Mouse (Mus musculus): Measurements from ENCODE around the gene Pde4d.

Pde4d gene

GRCm38 (mm10) chr13:109761081-109761480 lies 1311.3 kb downstream of the Pde4d start:
- in situ Hi-C loops (cut with MboI; ENCODE audit: unreplicated experiment in 2 of 2): no loop called here

DNA sequence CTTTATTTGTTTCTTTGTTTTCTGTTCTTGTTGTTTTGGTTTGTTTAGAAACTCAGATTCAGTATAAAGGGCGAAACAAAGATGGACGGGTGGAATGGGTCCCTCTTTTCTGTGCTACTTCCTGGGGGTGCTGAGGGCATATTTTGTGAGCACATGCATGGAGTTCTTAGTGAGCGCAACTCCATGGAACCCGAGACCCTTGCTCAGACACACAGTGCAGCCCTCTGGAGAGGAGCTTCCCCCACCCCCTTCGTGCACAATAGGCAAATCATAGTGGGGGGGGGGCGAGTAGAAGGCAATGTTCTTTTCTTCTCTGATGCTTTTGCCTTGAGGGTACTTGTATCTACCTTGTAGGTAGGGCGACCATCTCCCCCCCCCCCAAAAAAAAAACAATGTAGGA lies 1325.0 kb downstream of the Pde4d start:
- in situ Hi-C loops (cut with MboI; ENCODE audit: unreplicated experiment in 2 of 2): loop anchor here (5.0 to 25.0 kb wide), 5 partner anchors 133 to 1587 kb away; partner anchors contain the start of gene Gapt (in 1 of the 2)

- in situ Hi-C loops (cut with MboI; ENCODE audit: unreplicated experiment in 2 of 2): loop anchor here (5.0 to 25.0 kb wide), 5 partner anchors 132 to 1588 kb away; partner anchors contain the start of gene Gapt (in 1 of the 2)
These were observed 1325.4 kb downstream of the Pde4d start for GRCm38 (mm10) chr13:109775197-109775596.

- in situ Hi-C loops (cut with MboI; ENCODE audit: unreplicated experiment in 2 of 2): loop anchor here (5.0 to 25.0 kb wide), 5 partner anchors 131 to 1589 kb away; partner anchors contain the start of gene Gapt (in 1 of the 2)
These were observed 1326.4 kb downstream of the Pde4d start for GRCm38 (mm10) chr13:109776116-109776515.

DNA sequence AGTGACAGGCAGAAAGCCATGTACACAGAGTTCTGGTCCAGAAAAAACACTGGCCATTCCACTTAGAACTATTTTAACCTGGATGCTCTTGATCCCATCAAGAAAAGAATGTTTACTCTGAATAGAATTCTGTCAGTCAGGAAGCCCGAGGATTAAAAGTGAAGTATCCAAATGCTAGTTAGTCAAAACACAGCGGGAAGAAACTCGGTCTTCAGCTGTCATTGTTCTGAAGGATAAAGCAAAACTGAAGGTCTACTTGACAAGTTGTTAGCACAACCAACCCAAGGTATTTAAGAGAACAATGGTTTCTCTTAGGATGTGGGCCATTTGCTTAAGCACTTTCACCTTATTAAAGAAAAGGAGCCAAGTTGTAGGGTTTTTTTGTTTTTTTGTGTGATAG lies 1327.2 kb downstream of the Pde4d start:
- in situ Hi-C loops (cut with MboI; ENCODE audit: unreplicated experiment in 2 of 2): loop anchor here (5.0 to 25.0 kb wide), 5 partner anchors 130 to 1590 kb away; partner anchors contain the start of gene Gapt (in 1 of the 2)

- in situ Hi-C loops (cut with MboI; ENCODE audit: unreplicated experiment in 2 of 2): loop anchor here (5.0 to 25.0 kb wide), 5 partner anchors 130 to 1590 kb away; partner anchors contain the start of gene Gapt (in 1 of the 2)
These were observed 1327.7 kb downstream of the Pde4d start for GRCm38 (mm10) chr13:109777441-109777840.

- in situ Hi-C loops (cut with MboI; ENCODE audit: unreplicated experiment in 2 of 2): loop anchor here (5.0 to 25.0 kb wide), 5 partner anchors 129 to 1591 kb away; partner anchors contain the start of gene Gapt (in 1 of the 2)
These were observed 1328.6 kb downstream of the Pde4d start for GRCm38 (mm10) chr13:109778297-109778835.

- in situ Hi-C loops (cut with MboI; ENCODE audit: unreplicated experiment in 2 of 2): loop anchor here (5.0 to 25.0 kb wide), 3 partner anchors 36 to 1594 kb away; partner anchors contain the start of gene Gapt (in 1 of the 2)
These were observed 1331.7 kb downstream of the Pde4d start for GRCm38 (mm10) chr13:109781466-109781865.

GRCm38 (mm10) chr13:109788604-109789003 lies 1338.9 kb downstream of the Pde4d start:
- in situ Hi-C loops (cut with MboI; ENCODE audit: unreplicated experiment in 2 of 2): loop anchor here (25.0 kb wide), 2 partner anchors 574 to 1601 kb away; partner anchors contain the start of gene Gapt (in 1 of the 2)

- in situ Hi-C loops (cut with MboI; ENCODE audit: unreplicated experiment in 2 of 2): loop anchor here (25.0 kb wide), 2 partner anchors 573 to 1602 kb away; partner anchors contain the start of gene Gapt (in 1 of the 2)
These were observed 1339.4 kb downstream of the Pde4d start for GRCm38 (mm10) chr13:109789151-109789550.

DNA sequence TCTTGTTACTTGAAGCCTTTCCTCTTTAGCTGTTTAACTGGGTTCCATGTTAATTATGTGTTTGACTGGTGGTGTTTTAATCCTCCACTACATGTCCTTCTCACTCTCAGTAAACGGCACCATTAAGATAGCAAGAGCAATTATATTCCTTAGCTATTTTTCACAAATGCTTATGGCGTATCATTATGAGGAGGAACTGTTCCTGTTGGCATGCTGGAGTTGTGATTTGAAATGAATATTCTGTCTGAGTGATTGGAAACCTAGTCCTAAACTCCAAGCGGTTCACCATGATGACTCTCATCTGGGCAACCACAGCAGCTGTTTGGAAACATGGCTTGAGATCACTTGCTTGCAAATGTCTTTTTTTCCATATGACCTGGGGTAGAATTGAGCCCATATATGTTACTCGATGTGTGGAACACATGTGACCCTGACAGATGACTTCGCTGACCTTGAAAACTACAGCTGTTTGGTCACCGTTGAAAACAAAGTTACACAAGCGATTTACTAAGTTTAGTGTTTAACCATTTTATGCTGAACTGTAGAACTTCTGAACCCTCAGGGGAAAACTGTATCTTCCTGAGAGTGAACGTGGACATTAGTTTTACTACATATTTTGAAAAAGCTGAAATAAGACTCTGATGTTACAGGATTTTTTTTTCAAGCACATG lies 1340.4 kb downstream of the Pde4d start:
- in situ Hi-C loops (cut with MboI; ENCODE audit: unreplicated experiment in 2 of 2): loop anchor here (25.0 kb wide), 2 partner anchors 572 to 1603 kb away; partner anchors contain the start of gene Gapt (in 1 of the 2)

- in situ Hi-C loops (cut with MboI; ENCODE audit: unreplicated experiment in 2 of 2): loop anchor here (25.0 kb wide), 2 partner anchors 568 to 1607 kb away; partner anchors contain the start of gene Gapt (in 1 of the 2)
These were observed 1344.2 kb downstream of the Pde4d start for GRCm38 (mm10) chr13:109793918-109794317.

DNA sequence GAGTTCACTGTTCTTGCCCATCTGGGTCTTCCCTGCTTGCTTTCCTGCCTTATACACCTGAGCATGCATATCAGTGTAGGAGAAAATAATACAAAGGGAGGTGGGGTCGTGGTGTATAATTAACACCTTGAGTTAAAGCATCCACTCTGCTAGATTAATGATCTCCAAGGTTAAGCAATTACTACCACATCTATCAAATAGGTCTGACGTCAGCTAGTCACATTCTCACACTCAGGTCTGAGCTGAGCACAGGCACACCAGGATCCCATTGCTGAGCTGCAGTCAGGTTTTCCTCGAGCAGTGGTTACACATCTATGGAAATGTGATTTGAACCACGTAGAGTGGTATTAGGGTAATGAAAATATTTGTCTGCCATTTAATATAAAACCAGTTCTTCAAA lies 1348.9 kb downstream of the Pde4d start:
- in situ Hi-C loops (cut with MboI; ENCODE audit: unreplicated experiment in 2 of 2): loop anchor here (25.0 kb wide), 2 partner anchors 564 to 1611 kb away; partner anchors contain the start of gene Gapt (in 1 of the 2)

- in situ Hi-C loops (cut with MboI; ENCODE audit: unreplicated experiment in 2 of 2): no loop called here
These were observed 1352.5 kb downstream of the Pde4d start for GRCm38 (mm10) chr13:109802201-109802600.

- in situ Hi-C loops (cut with MboI; ENCODE audit: unreplicated experiment in 2 of 2): no loop called here
These were observed 1356.6 kb downstream of the Pde4d start for GRCm38 (mm10) chr13:109806193-109806966.

DNA sequence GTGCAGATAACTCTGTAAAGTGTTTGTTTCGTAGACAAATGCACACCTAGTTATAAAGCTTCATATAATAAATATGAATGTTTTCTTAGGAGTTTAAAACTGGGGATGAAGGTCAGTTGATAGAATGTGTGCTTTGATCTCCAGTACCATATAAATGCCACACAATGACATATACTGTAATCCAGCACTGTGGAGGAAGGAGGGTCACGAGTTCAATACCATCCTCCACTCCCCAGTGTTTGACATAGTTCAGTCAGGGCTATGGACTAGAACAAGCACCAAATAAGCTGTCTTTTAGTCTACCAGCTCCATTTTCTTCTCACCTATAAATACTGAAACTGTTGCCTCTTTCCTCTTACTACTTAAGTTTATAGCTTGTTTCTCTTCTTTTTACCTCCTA lies 1357.3 kb downstream of the Pde4d start:
- in situ Hi-C loops (cut with MboI; ENCODE audit: unreplicated experiment in 2 of 2): no loop called here

GRCm38 (mm10) chr13:109807446-109807845 lies 1357.7 kb downstream of the Pde4d start:
- in situ Hi-C loops (cut with MboI; ENCODE audit: unreplicated experiment in 2 of 2): no loop called here

- in situ Hi-C loops (cut with MboI; ENCODE audit: unreplicated experiment in 2 of 2): no loop called here
These were observed 1358.3 kb downstream of the Pde4d start for GRCm38 (mm10) chr13:109808039-109808438.

DNA sequence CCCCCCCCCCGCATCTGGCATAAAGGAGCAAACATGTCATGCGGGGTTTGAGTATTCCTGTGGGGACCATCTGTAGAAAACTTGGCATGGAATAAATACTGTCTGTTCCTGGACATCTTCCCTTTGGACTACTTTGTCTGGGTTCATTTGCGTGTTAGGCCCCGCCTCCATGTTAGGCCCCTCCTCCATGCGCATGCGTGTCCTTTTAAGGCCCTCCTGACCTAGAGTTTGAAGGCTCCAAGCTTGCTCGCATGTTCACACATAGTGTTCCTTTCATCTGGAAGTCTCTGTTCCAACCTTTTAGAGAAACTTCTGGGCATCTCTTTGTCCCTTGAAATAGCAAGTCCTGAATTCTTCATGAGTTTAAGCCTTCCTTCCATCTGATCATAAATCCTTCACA lies 1359.2 kb downstream of the Pde4d start:
- in situ Hi-C loops (cut with MboI; ENCODE audit: unreplicated experiment in 2 of 2): no loop called here

DNA sequence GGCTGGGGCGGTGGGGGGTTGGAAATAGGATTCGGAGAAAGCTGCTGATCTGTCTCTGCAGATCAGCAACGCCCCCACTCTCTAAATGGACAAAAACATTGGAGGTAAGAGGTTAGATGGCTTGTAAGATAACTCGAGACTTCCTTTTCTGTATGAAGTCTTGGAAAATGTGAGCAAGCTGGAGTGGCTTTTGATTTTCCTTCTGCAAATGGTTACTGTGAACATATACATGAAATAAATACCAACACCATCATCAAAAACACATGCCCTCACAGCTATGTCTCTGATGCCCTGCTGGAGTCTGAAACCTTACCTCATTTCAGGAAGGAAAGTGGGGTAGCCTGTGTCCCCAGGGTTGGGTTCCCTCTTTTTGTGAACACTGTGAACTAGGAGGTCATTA lies 1359.9 kb downstream of the Pde4d start:
- in situ Hi-C loops (cut with MboI; ENCODE audit: unreplicated experiment in 2 of 2): no loop called here

Data from v-Abl transformed pro-B cells (cell line).